Mouse (Mus musculus) liver, adult 2 months (tissue): ENCODE data around the gene Wap. TPM values are rescaled to one million over a fixed set of nuclear protein-coding genes. Genes with fewer than 3 reads are reported as not detected.

ENCODE experiments used
- DNase-seq: peaks from one replicate; pipeline ENCODE4 v3.0.0-alpha.2; 2011; ENCODE audit warnings: low read depth, low spot score; ENCODE audit errors: extremely low read depth
- H3K27ac ChIP-seq: fragments of 200-500 bp; replicated peaks from 2 replicates; pipeline ENCODE4 v1.5.1; 2012; ENCODE audit warnings: low read depth, mild to moderate bottlenecking, control low read depth, inconsistent platforms, low read length; ENCODE audit not compliant: insufficient read depth
- H3K27me3 ChIP-seq: fragments of 200-500 bp; 2 replicates; pipeline ENCODE4 v1.6.1; 2012; ENCODE audit warnings: mild to moderate bottlenecking, moderate library complexity, low read length, inconsistent platforms; ENCODE audit not compliant: control insufficient read depth, insufficient read depth
- H3K36me3 ChIP-seq: fragments of 200-500 bp; 2 replicates; pipeline ENCODE4 v1.6.1; 2012; ENCODE audit warnings: low read length, inconsistent platforms; ENCODE audit not compliant: control insufficient read depth, insufficient read depth
- H3K4me1 ChIP-seq: fragments of 200-500 bp; 2 replicates; pipeline ENCODE4 v1.6.1; 2011; ENCODE audit warnings: low read length; ENCODE audit not compliant: control insufficient read depth, insufficient read depth
- H3K4me3 ChIP-seq: fragments of 200-500 bp; 2 replicates; pipeline ENCODE4 v1.5.1; 2011; ENCODE audit warnings: low read depth, mild to moderate bottlenecking, control low read depth, low read length, moderate library complexity; ENCODE audit not compliant: insufficient read depth
- H3K79me2 ChIP-seq: fragments of 200-500 bp; 2 replicates; pipeline ENCODE4 v1.6.1; 2012; ENCODE audit warnings: inconsistent platforms, mild to moderate bottlenecking, low read length, moderate library complexity; ENCODE audit not compliant: control insufficient read depth, insufficient read depth
- H3K9ac ChIP-seq: fragments of 200-500 bp; 2 replicates; pipeline ENCODE4 v1.6.1; 2012; ENCODE audit warnings: low read depth, mild to moderate bottlenecking, control low read depth, inconsistent platforms, low read length
- CTCF ChIP-seq: fragments of 200-500 bp; IDR thresholded peaks from 2 replicates; pipeline ENCODE4 v1.5.1; 2011; ENCODE audit warnings: low read depth, low read length, control low read depth
- POLR2A ChIP-seq: fragments of 200-500 bp; IDR thresholded peaks from 2 replicates; pipeline ENCODE4 v1.6.1; 2011; ENCODE audit warnings: low read length, control low read depth; ENCODE audit not compliant: insufficient read depth; ENCODE audit errors: extremely low read depth
- WGBS: fragments of 180-500 bp; shearing (Covaris S2); methylation state at CpG from one replicate; pipeline ENCODE4 v1.1.7; 2018; 5-methylcytosine and 5-hydroxymethylcytosine counted together
- polyA plus RNA-seq: library from polyadenylated mRNA; depleted of rRNA; stranded (reverse); fragments of >200 nt; gene quantifications from 2 replicates; pipeline ENCODE4 v1.2.3, GENCODE M21; 2012
- total RNA-seq: library from RNA; depleted of rRNA; stranded (reverse); fragments of >200 nt; gene quantifications from 2 replicates; pipeline ENCODE4 v1.2.3, GENCODE M21; 2014

The Wap gene
- total and polyA plus RNA-seq, 2 experiments, result not detected

DNA sequence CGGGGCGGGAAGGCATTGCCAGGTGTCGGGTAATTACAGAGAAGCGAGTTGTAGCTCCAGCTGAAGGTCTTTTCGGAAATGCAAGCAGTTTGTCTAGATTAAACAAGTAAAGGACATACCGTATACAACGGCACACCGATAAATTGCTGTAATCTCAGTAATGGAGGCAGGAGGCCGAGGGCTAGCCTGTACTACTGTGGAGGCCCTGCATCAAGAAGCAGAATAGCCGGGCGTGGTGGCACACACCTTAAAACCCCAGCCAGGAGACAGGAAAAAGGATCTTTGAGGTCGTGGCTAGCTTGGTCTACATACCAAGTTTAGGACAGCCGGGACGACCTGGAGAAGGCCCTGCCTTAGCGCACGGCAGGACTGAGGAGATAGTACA lies 12.1 kb downstream of the Wap start:
- H3K27ac ChIP-seq, result peak overlapping the region; percentile 88
- no peak for DNase-seq
- H3K36me3 ChIP-seq, result peaks cover 12% of the 10 kb centered on the region; the same call in 1 of the 2 replicates
- peak overlapping the region; percentile 95 for H3K4me3 ChIP-seq
- H3K4me1 ChIP-seq, result peaks cover 7% of the 10 kb centered on the region
- TF ChIP-seq CTCF, result no peak
- TF ChIP-seq POLR2A, result no peak
- H3K27me3 ChIP-seq, result no peaks in the 10 kb centered on the region
- peak overlapping the region; percentile 87 for H3K9ac ChIP-seq
- peaks cover 3% of the 10 kb centered on the region; the same call in 1 of the 2 replicates for H3K79me2 ChIP-seq
- 4% methylated on average over 16 of the region's 16 CpGs for WGBS

DNA sequence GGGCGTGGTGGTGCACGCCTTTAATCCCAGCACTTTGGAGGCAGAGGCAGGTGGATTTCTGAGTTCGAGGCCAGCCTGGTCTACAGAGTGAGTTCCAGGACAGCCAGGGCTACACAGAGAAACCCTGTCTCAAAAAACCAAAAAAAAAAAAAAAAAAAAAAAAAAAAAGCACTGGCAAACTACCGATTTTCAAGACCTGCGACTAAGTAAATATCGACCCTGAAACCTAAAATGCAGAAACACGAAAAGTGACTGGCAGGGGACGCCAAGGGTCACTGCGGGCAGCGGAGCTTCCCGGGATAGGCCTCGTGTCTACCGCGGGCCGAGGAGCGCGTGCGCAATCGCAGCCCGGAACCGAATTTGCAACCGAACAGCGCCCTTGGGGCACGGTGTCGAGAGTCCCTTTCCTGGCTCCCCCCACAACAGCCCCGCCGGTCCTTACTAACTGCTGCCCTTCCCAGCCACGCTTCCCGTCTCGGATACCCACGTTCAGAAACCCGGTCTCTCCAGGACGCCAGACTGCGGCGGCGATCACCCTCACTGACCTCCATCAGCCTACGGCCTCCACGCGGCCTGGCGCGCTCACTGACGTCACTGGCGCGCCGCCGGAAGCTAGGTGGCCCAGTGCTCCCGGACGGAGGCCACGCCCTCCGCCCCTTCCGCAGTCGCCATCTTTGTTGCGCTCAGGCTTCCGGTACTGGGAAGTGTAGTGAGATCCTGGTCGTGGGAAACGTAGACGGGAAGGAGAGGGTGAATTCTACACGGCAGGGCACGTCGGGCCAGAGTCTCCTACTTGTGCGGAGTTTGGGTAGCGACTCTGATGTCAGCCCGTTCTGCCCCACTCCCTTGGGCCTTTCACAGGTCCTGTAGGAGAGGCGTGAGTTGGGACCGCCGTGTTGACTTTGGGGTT lies 12.7 kb downstream of the Wap start, which contains the start of gene Tbrg4:
TSS of gene Tbrg4 (minus strand) at position 590 of the 910 bp plus-strand sequence.
- peak within 1 kb of the TSS; percentile 96 for H3K27ac ChIP-seq
- no peaks in the 10 kb centered on the region for H3K27me3 ChIP-seq
- peaks cover 7% of the 10 kb centered on the region for H3K4me1 ChIP-seq
- WGBS, result under 1% methylated on average over 66 of the region's 66 CpGs
- H3K79me2 ChIP-seq, result peaks cover 3% of the 10 kb centered on the region; the same call in 1 of the 2 replicates
- peak within 1 kb of the TSS; percentile 95 for H3K4me3 ChIP-seq
- H3K36me3 ChIP-seq, result peaks cover 17% of the 10 kb centered on the region; the same call in 1 of the 2 replicates
- TF ChIP-seq CTCF (no peak), POLR2A (peak; percentile 66)
- DNase-seq, result peak; percentile 84
- H3K9ac ChIP-seq, result peak within 1 kb of the TSS; percentile 91

DNA sequence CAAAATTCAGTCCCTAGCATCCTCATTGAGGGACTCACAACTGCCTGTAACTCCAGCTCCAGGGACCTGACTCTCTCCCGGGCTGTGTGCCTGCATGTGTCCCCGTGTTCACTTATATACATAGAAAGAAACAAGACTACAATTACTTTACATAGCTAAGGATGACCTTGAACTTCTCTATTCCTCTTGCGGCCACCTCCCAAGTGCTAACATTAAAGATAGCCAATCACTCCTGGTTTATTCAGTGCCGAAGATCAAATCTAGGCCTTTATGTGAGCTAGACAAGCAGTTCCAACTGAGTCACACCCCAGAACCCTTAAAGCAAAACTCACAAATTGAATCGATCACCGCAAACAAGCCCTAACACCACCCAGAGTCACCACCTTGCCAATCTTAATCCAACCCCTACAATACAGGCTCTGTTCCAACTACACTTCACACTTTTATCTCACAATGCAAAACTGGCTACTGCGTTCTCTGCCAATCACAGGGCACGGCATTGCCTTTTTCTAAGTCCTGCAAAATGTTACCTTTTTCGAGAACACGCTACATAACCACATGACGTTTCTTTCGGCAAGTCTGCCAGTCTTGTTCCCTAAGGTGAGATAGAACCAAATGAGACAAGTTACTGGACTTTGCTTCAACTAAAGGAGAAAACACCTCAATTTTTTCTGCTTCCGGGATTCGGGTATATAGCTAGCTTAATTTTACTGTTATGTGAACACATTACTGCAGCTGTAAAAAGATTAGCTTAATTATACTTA lies 13.6 kb downstream of the Wap start:
- no peak overlapping the region for H3K27ac ChIP-seq
- H3K4me1 ChIP-seq, result peaks cover 7% of the 10 kb centered on the region
- 38% methylated on average over 14 of the region's 14 CpGs for WGBS

DNA sequence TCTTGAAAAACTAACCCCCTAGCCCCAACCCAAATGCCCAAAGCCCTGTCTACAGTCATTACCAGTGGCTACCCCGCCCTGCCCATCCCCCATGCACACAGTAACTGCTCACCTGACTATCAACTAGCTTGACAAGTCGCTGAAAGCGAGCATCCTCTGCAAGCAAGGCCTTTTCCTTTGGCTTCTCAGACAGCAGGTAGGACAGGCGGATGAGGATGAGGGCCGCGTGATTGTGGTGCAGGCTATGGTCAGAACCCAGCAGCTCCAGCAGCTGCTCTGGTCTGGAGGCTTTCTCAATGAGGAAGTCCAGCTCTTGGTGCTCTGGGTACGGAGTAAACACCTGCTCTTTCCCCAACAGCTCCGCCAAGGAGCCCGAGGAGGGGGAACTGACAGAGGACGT lies 14.7 kb downstream of the Wap start:
- H3K36me3 ChIP-seq, result peaks cover 30% of the 10 kb centered on the region
- no peak overlapping the region for H3K9ac ChIP-seq
- H3K27ac ChIP-seq, result no peak overlapping the region
- DNase-seq, result no peak
- no peak for TF ChIP-seq POLR2A
- no peak for TF ChIP-seq CTCF
- H3K79me2 ChIP-seq, result peaks cover 3% of the 10 kb centered on the region; the same call in 1 of the 2 replicates
- no peak overlapping the region for H3K4me3 ChIP-seq
- no peaks in the 10 kb centered on the region for H3K27me3 ChIP-seq
- 89% methylated on average over 10 of the region's 10 CpGs for WGBS
- H3K4me1 ChIP-seq, result peaks cover 7% of the 10 kb centered on the region

More for the DNA sequence above, 13.6 kb downstream of the Wap start:
- H3K36me3 ChIP-seq, result peaks cover 23% of the 10 kb centered on the region
- H3K9ac ChIP-seq, result peak overlapping the region; percentile 54; the same call in 1 of the 2 replicates
- no peak for TF ChIP-seq POLR2A
- TF ChIP-seq CTCF, result no peak
- peak overlapping the region; percentile 59 for H3K4me3 ChIP-seq
- DNase-seq, result no peak
- H3K79me2 ChIP-seq, result peaks cover 3% of the 10 kb centered on the region; the same call in 1 of the 2 replicates
- H3K27me3 ChIP-seq, result no peaks in the 10 kb centered on the region

DNA sequence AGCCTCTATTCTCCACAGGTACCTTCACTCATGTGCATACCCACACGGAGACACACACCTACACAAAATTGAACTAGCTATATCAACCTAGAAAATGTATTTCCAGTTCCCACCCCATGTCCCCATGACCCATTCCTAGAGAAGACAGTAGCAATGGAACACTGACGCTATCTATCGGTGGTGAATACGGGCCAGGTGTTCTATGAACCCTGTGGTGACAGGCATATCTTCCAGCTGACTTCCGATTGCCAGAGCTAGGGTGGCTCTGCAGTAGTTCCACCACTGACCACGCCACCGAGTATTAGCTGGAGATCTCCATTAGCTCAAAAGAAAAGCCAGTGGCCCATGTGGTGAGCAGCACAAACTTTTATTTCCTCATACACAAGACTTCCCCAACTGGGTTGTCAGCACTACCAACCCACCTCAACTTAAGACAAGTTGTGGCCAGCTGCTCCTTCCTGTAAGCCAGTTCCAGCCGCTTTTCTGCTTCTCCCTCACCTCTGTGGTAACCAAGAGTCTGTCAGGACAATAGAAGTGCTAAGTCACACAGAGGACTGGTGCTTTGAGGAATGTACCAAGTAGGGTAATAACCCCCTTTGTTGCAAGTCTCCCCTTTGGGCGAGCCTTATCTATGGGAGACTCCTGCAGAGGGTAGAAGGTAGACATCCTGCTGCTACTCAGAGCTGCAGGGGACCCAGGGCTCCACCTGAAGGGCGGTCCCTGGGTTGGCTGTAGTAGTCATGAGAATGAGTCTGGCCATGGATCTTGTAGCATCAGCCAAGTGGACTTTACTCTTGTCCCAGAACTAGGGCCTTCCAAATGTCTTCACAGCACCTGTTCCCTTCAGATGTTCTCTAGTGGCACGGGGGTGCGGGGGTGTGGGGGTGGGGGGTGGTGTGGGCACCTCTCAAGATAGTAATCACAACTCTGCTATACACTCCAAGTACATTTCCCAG lies 22.9 kb downstream of the Wap start:
- TF ChIP-seq CTCF (no peak), POLR2A (no peak)
- 78% methylated on average over 12 of the region's 12 CpGs for WGBS
- DNase-seq, result peak; percentile 67

More for the DNA sequence above, 22.9 kb downstream of the Wap start:
- H3K4me1 ChIP-seq, result no peaks in the 10 kb centered on the region
- no peak overlapping the region for H3K9ac ChIP-seq
- H3K36me3 ChIP-seq, result peaks cover 53% of the 10 kb centered on the region
- no peak overlapping the region for H3K27ac ChIP-seq
- no peaks in the 10 kb centered on the region for H3K79me2 ChIP-seq
- no peak overlapping the region for H3K4me3 ChIP-seq
- no peaks in the 10 kb centered on the region for H3K27me3 ChIP-seq
